Mouse (Mus musculus) C2C12 (cell line): Measurements from ENCODE around the gene Olfr49. TPM values are rescaled to one million over a fixed set of nuclear protein-coding genes. Genes with fewer than 3 reads are reported as not detected.

Experiments
- H3K27me3 ChIP-seq: one replicate; pipeline ENCODE4 v1.6.1; 2011; ENCODE audit not compliant: control insufficient read depth, insufficient read depth, insufficient read length
- H3K36me3 ChIP-seq: one replicate; pipeline ENCODE4 v1.6.1; 2011; ENCODE audit not compliant: control insufficient read depth, insufficient read depth
- H3K4me3 ChIP-seq: one replicate; pipeline ENCODE4 v1.5.1; 2011; ENCODE audit warnings: mild to moderate bottlenecking, control low read depth; ENCODE audit not compliant: poor library complexity, insufficient read depth, severe bottlenecking
- H3K79me2 ChIP-seq: one replicate; pipeline ENCODE4 v1.6.1; 2011; ENCODE audit not compliant: control insufficient read depth, insufficient read depth
- H3K79me3 ChIP-seq: one replicate; pipeline ENCODE4 v1.6.1; 2011; ENCODE audit warnings: low read depth, control low read depth
- H3ac ChIP-seq: one replicate; pipeline ENCODE3; 2011; ENCODE audit warnings: low read depth; ENCODE audit not compliant: control insufficient read depth, insufficient read length
- CEBPB ChIP-seq: IDR thresholded peaks from one replicate; pipeline ENCODE4 v1.6.1; 2011; ENCODE audit warnings: low read depth, mild to moderate bottlenecking, control low read depth, moderate library complexity
- CTCF ChIP-seq: IDR thresholded peaks from one replicate; pipeline ENCODE4 v1.5.1; 2011; ENCODE audit not compliant: control insufficient read depth, insufficient read depth, insufficient read length
- FOSL1 ChIP-seq: IDR thresholded peaks from one replicate; pipeline ENCODE4 v1.8.0; 2011; ENCODE audit warnings: mild to moderate bottlenecking, low read length; ENCODE audit not compliant: poor library complexity, insufficient read depth, severe bottlenecking
- MAX ChIP-seq: IDR thresholded peaks from one replicate; pipeline ENCODE4 v1.6.1; 2011; ENCODE audit warnings: mild to moderate bottlenecking, control low read depth
- MYOD1 ChIP-seq: IDR thresholded peaks from one replicate; pipeline ENCODE4 v1.6.1; 2011; ENCODE audit warnings: low read depth; ENCODE audit not compliant: control insufficient read depth, insufficient read length
- MYOG ChIP-seq: IDR thresholded peaks from one replicate; pipeline ENCODE4 v1.6.1; 2011; ENCODE audit not compliant: control insufficient read depth, insufficient read length; ENCODE audit errors: extremely low read depth
- USF1 ChIP-seq: IDR thresholded peaks from one replicate; pipeline ENCODE4 v1.6.1; 2011; ENCODE audit warnings: low read depth, mild to moderate bottlenecking, control low read depth, moderate library complexity
- polyA plus RNA-seq: library from polyadenylated mRNA; unstranded; fragments of >200 nt; fragmentation: generic; extraction: Trizol; gene quantifications from one replicate; pipeline ENCODE4 v1.2.1, GENCODE M21; 2012; ENCODE audit warnings: missing spikeins

Gene Olfr49
- polyA plus RNA-seq, 1 experiment: not detected

- H3K79me2 ChIP-seq: no peaks in the 10 kb centered on the region
- TF ChIP-seq MYOD1 (no peak), MYOG (no peak)
- H3K79me3 ChIP-seq: no peaks in the 10 kb centered on the region
- H3K4me3 ChIP-seq: no peak overlapping the region
- H3K36me3 ChIP-seq: no peaks in the 10 kb centered on the region
- H3K27me3 ChIP-seq: no peaks in the 10 kb centered on the region
- no peak overlapping the region for H3ac ChIP-seq
Observed at GRCm38 (mm10) chr14:54260196-54260595, 24.5 kb downstream of the Olfr49 start.

- Histone ChIP-seq H3K79me3 (no peaks in the 10 kb centered on the region), H3K79me2 (no peaks in the 10 kb centered on the region), H3K27me3 (no peaks in the 10 kb centered on the region), H3K4me3 (peak overlapping the region; percentile 52), H3K36me3 (no peaks in the 10 kb centered on the region), H3ac (no peak overlapping the region)
- no peak for TF ChIP-seq CEBPB
- TF ChIP-seq MYOD1: no peak
- no peak for TF ChIP-seq FOSL1
- no peak for TF ChIP-seq MYOG
- no peak for TF ChIP-seq CTCF
- TF ChIP-seq MAX: no peak
- no peak for TF ChIP-seq USF1
Observed at GRCm38 (mm10) chr14:54259722-54260085, 25.0 kb downstream of the Olfr49 start.

- Histone ChIP-seq H3K36me3 (no peaks in the 10 kb centered on the region), H3ac (peak overlapping the region; percentile 59), H3K79me3 (no peaks in the 10 kb centered on the region), H3K4me3 (peak overlapping the region; percentile 52), H3K27me3 (no peaks in the 10 kb centered on the region), H3K79me2 (no peaks in the 10 kb centered on the region)
- TF ChIP-seq USF1 (peak; percentile 65), MYOG (no peak)
Observed at GRCm38 (mm10) chr14:54259003-54259721, 25.6 kb downstream of the Olfr49 start.

GRCm38 (mm10) chr14:54258131-54258670 lies 26.5 kb downstream of the Olfr49 start:
- Histone ChIP-seq H3K36me3 (no peaks in the 10 kb centered on the region), H3K27me3 (no peaks in the 10 kb centered on the region), H3K79me2 (peaks cover 5% of the 10 kb centered on the region), H3K4me3 (no peak overlapping the region), H3ac (no peak overlapping the region), H3K79me3 (peaks cover 3% of the 10 kb centered on the region)
- TF ChIP-seq MYOG (no peak), FOSL1 (no peak), MAX (no peak), USF1 (no peak), CTCF (no peak), CEBPB (no peak), MYOD1 (no peak)

GRCm38 (mm10) chr14:54254670-54255202 lies 30.0 kb downstream of the Olfr49 start:
- Histone ChIP-seq H3K36me3 (peaks cover 10% of the 10 kb centered on the region), H3K4me3 (no peak overlapping the region), H3ac (no peak overlapping the region), H3K79me3 (peaks cover 24% of the 10 kb centered on the region), H3K27me3 (no peaks in the 10 kb centered on the region), H3K79me2 (peaks cover 39% of the 10 kb centered on the region)
- TF ChIP-seq MYOG (no peak), CTCF (no peak), MAX (no peak), FOSL1 (no peak), USF1 (no peak), CEBPB (no peak), MYOD1 (no peak)

GRCm38 (mm10) chr14:54253741-54254291 lies 30.9 kb downstream of the Olfr49 start, which contains the start of the genes Dad1 and Abhd4:
Dad1 (minus strand) TSS chr14:54254104.
Abhd4 (plus strand) TSS chr14:54254188.
- peak within 1 kb of the TSS; percentile 97 for H3K4me3 ChIP-seq
- TF ChIP-seq USF1: no peak
- TF ChIP-seq MYOG: no peak
- TF ChIP-seq MAX: no peak
- no peak for TF ChIP-seq MYOD1
- TF ChIP-seq CTCF: no peak
- no peak for TF ChIP-seq CEBPB
- TF ChIP-seq FOSL1: no peak
- peaks cover 33% of the 10 kb centered on the region for H3K79me3 ChIP-seq
- H3K79me2 ChIP-seq: peaks cover 48% of the 10 kb centered on the region
- peak within 1 kb of the TSS; percentile 59 for H3ac ChIP-seq
- H3K27me3 ChIP-seq: no peaks in the 10 kb centered on the region
- peaks cover 11% of the 10 kb centered on the region for H3K36me3 ChIP-seq
